Mouse (Mus musculus) urinary bladder, adult 18-20 months (tissue): ENCODE measurements at regions not wholly inside any gene's neighbourhood (a gene's known extent, or its start where the extent isn't known, plus 50 kb on each side); places are given as distances from the start of the nearest gene placed in this dataset.

ENCODE experiments used
- DNase-seq, 2 experiments: peaks; one replicate each; pipeline ENCODE4 v3.0.0; 2022; ENCODE audit warnings: low spot score in 2 of 2, mixed read lengths in 2 of 2

- no peak for DNase-seq
Observed at GRCm38 (mm10) chrX:12837821-12838220, 75.9 kb upstream of the Med14 start.

DNA sequence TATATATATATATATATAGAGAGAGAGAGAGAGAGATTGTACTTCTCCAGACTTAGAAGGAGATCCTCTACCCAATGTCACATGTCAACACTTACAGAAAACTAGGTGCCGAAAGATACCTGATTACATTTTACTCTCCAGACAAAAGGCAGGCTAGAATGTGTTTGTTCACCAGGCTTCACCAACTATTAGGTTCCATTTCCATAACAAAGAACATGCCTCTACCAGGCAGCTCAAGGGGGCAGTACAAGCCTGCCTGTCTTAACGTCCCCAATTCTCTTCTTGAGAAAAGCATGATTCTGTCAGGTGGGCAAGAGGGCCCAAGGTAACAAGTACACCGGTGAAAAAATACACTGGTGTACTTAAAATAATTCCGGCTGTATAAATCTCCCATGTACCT is 72.8 kb upstream of the Med14 start:
- DNase-seq: no peak

DNA sequence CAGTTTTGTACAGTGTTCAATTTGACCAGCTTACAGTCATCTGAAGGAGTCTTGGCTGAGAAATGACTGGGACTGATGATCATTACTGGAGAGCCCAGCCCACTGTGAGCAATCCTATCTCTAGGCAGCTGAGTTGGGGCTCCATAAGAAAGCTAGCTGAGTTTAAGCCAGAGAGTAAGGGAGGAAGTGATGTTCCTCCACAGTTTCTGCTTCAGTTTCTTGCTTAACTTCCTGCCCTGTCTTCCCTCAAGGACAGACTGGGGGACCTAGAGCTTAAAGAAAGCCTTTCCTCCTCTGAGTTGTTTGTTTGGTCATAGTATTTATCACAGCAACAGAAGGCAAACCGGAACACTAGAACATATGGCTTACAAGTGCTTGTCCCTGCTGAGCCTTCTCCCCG is 70.8 kb upstream of the Med14 start:
- DNase-seq: no peak

DNA sequence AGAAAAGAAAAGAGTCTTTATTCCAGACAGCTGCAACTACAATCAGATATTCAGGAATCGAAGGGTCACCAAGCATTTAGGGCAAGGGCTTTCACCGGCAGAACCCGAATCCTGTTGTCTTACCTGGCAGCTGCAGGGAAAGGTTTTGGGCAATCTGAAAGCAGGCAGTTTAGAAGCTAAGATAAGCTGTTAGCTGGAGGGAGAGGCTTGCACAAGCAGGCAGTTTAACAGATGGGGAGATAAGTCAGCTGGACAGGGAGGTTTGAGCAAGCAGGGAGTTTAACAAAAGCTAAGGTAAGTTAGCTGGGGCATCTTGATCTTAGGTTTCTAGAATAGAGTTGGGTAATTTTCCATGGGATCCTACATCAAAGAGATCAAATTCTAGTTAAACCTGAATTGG is 67.3 kb upstream of the Med14 start:
- peak in 1 of 2 experiments; percentile 31 for DNase-seq

- no peak for DNase-seq
Observed at GRCm38 (mm10) chrX:12827299-12827872, 65.5 kb upstream of the Med14 start.

DNA sequence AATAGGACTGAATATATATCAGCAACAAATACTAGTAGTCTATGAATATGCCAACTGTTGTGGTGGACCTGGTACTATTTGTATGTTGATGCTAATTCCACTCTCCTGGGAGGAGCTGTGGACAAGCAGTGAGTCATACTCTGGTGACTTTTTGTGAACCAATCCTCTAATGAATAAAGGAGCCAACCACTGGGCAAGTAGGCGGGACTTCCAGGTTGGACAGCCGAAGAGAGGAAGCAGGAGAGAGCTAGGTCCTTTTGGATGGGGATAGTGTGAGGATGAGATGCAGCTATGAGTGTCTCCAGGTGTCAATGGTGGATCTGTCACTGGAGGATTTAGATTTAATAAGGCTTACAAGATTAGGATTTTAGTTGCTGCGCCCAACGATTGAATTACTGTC is 64.8 kb upstream of the Med14 start:
- DNase-seq: no peak

DNA sequence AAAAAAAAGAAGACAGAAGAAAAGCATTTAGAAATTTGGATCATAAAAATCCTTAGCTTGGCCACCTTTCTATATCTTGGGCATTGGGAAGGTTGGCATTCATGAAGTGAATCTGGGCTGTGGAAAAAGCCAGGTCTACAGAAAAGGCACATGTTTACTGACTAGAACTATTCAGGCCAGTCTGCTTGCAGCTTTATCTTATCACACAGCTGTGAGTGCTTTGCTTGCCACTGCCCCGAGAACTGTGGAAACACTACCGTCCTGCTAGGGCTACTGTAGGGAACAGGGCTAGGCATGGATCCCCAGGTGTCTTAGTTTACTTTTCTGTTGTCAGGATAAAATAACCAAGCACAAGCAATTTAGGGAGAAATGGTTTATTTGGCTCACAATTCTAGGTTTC is 63.4 kb upstream of the Med14 start:
- DNase-seq: no peak

GRCm38 (mm10) chrX:12824497-12824896 is 62.6 kb upstream of the Med14 start:
- DNase-seq: no peak

DNA sequence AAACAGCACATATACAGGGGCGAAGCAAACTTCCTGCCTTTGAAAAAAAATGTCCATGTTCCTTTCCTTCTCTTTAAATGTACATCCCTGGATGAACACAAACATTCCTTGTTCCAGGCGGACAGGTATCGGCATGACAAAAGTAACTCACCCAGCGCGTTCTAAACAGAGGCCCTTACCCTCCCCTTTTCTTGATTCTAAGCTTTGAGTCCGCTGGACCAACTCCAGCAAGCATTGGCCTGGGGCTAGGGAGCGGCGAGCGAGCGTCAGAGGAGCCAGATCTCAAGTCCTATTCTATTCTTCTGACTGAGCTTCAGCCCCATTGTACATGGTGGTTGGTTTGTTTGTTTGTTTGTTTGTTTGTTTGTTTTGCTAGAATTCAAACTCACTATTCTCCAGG is 60.9 kb upstream of the Med14 start:
- DNase-seq: no peak

- DNase-seq: no peak
Observed at GRCm38 (mm10) chrX:12813083-12813660, 51.3 kb upstream of the Med14 start.
